Mouse (Mus musculus) spleen, postnatal 14 days (tissue): Measurements from ENCODE around the gene Bcar1.

Experiments
- DNase-seq, 2 experiments: peaks; one replicate each; pipeline ENCODE4 v3.0.0; 2021 to 2022; ENCODE audit warnings: low spot score in 2 of 2

The Bcar1 gene

GRCm38 (mm10) chr8:111743792-111744696 is at the start of gene Bcar1:
Bcar1 (minus strand) TSS chr8:111743809.
- no peak for DNase-seq

GRCm38 (mm10) chr8:111789639-111790038 is 46.0 kb upstream of the Bcar1 start:
- DNase-seq, result no peak

- DNase-seq, result no peak
Observed at GRCm38 (mm10) chr8:111789200-111789599, 45.6 kb upstream of the Bcar1 start.

- no peak for DNase-seq
Observed at GRCm38 (mm10) chr8:111788497-111788896, 44.9 kb upstream of the Bcar1 start.

GRCm38 (mm10) chr8:111788085-111788484 is 44.5 kb upstream of the Bcar1 start:
- DNase-seq, result no peak

DNA sequence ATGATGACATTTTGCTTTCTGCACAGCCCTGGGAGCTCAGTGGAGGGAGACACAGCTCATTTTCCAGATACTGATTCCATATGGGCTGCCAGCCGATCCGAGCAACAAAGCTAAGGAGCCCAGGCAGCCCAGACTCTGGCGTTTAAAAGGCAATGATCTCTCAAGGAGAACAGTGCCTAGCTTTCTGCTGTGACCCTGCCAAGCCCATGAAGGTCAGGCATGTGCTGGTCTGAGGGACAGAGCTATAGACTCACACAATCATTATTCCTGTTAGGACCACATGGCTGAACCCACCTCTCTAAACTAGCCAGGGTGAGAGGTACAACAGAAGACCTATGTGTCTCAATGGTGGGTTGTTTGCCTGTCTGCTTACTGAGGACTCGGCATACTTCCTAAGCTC is 44.1 kb upstream of the Bcar1 start:
- DNase-seq, result no peak

DNA sequence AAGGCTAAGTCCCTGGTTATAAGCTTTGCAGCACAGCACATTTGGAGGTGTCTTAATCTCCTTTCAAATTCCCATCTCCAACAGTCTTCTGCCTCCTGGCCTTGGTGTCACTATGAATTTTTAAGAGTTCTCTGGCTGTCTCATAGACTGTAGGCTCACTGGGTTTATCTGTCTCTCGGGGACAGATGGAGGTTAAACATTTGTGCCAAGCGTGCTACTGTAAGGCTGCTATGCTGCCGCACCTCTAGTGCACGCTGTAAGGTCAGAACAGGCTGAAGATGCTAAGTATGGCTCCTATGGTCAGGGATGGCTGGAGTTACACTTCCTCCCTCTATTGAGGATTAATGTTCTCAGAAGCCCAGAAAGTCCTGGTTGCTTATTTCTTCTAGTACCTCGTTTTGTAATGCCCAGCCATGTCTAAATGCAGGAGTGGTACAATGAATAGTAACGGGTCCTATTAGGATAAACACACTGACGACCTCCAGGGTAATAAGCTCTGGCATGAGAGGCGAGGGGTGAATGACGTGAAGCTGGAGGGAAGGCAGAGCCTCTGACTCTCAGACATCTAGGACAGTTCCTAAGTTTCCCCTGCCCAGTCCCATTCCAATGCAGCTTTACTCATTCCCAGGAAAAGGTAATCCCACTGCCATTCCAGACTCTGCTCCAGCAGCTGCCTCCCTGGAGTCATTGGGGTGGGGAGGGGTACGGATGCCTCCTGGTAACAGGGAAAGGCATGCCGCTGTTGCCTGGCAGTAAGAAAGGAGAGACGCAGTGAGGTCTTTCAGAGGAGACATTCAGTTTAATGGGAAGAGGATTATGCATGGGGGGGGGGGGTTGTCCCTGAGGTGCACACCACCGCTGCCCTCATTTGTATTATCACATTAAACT is 43.3 kb upstream of the Bcar1 start:
- no peak for DNase-seq

GRCm38 (mm10) chr8:111786116-111786515 is 42.5 kb upstream of the Bcar1 start:
- DNase-seq, result no peak

DNA sequence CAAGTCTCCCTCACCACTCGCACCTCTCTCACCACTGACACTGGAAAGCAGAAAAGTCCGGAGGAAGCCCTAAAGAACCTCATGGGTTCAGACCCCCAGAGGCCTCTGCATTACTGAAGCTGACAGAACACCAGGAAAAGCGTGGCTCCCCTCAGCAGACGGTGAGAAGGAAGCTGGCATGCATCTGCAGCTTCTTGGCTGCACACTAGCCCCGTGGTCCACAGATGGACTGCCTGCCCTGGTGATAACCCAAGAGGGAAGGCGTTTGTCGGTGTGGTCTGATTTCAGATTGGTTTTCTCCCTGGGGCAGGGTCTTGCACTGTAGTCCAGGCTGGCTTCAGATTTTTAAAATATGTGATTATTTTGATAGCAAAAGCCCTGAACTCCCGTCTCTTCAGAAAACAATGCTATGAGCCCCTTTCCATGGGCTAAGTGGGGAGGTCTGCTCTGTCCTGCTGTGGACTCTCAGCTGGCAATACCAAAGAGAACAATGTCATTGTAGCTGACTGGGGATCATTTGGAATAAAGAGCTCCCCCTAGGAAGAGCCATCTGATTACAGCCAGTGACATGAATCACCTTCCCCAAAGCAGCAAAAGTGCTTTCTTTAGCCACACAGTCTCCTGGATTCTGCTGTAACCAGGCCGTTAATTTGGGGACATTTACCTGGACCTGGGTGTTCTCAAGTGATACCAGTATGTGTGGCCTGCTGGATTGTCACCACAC is 39.2 kb upstream of the Bcar1 start:
- no peak for DNase-seq

DNA sequence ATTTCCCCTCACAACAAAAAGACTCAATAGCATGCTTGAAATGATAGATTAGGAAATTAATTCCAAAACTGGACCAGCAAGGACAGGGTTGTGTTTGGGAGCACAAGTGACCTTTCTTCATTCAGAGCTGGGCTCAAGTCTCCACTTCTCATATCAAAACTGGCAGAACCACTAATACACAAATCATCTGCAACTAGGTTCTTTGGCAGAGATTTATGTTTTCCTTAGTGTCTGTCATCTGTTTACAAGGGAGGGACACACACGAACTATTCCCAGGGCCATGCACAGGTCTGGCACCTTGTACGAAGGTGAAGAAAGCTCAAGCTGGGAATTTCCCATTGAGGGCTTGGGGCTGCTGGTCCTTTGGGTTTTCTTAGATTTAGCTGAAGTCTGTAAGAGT is 38.6 kb upstream of the Bcar1 start:
- no peak for DNase-seq

- no peak for DNase-seq
Observed at GRCm38 (mm10) chr8:111780697-111781424, 37.3 kb upstream of the Bcar1 start.

- DNase-seq, result no peak
Observed at GRCm38 (mm10) chr8:111779690-111780089, 36.1 kb upstream of the Bcar1 start.

DNA sequence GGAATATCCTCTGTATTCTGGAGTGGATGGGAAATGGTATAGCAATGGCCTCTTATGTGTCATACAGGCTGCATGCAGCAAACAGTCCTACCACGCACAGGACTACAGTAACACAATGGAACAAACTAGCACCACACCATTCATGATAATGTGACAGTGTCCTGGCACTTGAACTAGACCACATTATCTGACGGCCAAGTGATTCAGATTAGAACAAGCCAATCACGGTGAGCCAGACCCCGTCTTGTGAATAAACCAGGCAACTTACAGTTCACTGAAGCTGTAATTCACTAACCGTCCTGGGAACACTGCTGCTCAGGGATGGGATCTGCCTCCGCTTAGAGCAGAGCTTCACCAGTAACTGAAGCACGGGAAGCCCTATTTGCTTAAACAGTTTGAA is 35.2 kb upstream of the Bcar1 start:
- no peak for DNase-seq

GRCm38 (mm10) chr8:111776492-111776891 is 32.9 kb upstream of the Bcar1 start:
- DNase-seq, result no peak

- no peak for DNase-seq
Observed at GRCm38 (mm10) chr8:111775766-111776165, 32.2 kb upstream of the Bcar1 start.

- DNase-seq, result no peak
Observed at GRCm38 (mm10) chr8:111773476-111773875, 29.9 kb upstream of the Bcar1 start.

GRCm38 (mm10) chr8:111773057-111773456 is 29.4 kb upstream of the Bcar1 start:
- no peak for DNase-seq

DNA sequence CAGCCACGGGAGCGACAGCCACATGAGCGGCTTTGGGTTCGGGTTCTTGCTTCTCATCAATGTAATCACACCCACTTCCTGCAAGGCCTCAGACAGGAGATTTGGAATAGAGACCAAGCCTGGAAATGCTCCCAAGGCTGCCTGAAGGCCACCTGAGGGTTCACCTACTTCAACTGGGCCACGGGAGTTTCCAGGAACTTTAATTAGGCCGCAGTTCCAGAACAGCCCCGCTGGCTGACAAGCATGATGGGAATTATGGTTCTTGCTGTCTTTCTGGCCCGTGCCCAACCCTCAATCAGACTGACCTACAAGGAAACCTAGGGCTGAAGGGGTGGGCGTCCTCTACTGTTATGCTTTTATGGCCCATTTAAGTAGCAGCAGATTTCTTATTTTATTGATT is 28.5 kb upstream of the Bcar1 start:
- no peak for DNase-seq

DNA sequence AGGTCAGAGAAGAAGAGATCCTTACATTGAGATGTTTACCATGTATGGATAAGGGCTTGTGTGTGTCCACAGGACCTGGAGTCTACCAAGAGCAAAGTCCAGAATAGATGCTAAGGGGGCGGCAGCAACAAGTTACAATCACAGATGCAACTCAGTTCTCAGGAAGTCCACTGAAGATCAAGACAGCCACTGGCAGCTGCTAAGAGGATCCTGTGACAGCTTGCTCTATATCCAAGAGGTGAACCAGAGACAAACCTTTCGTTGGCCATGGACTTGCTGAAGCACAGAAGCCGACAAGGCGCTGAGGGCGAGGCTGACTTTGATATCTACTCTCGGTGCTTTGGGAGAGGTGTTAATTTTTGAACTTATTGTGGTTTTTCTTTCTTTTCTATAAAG is 28.0 kb upstream of the Bcar1 start:
- no peak for DNase-seq

- no peak for DNase-seq
Observed at GRCm38 (mm10) chr8:111770958-111771624, 27.5 kb upstream of the Bcar1 start.
